Comparison of ENCODE assay signal across 18 mouse cellular contexts in genomic region chr5:27063871-27064270, GRCm38 (mm10).
DNase-seq lines count a peak whose midpoint lies in the region; ATAC-seq lines count a peak whose summit lies in the region.
"Had no signal": no experiment of that assay in that cellular context is flagged by ENCODE, and none has a peak within 500 bp of the region (broad histone marks: within the 10 kb centered on the region; RNA-seq: fewer than 3 reads in every experiment).

No protein-coding gene starts in this region.

- ATAC-seq in kidney, embryonic 14.5 days (ENCODE audit: low FRiP score, low TSS enrichment) = no peak; the same call in 1 of the 2 replicates
- ATAC-seq: forebrain, embryonic 15.5 days had no signal

- H3K4me2 ChIP-seq in kidney, embryonic 14.5 days (replicated peaks; ENCODE audit: low read depth, low read length) = no peak overlapping the region
- H3K4me2 ChIP-seq: embryonic facial prominence, embryonic 12.5 days; forebrain, embryonic 15.5 days; heart, embryonic 12.5 days; hindbrain, embryonic 12.5 days had no signal

- no peak overlapping the region for H3K27ac ChIP-seq in kidney, embryonic 14.5 days (ENCODE audit: low read depth, low read length)
- H3K27ac ChIP-seq: embryonic facial prominence, embryonic 12.5 days; forebrain, embryonic 15.5 days; heart, adult 2 months; hindbrain, embryonic 12.5 days had no signal

- no peaks in the 10 kb centered on the region for H3K9me3 ChIP-seq in kidney, embryonic 14.5 days (ENCODE audit: control insufficient read depth, low read length)
- H3K9me3 ChIP-seq: embryonic facial prominence, embryonic 12.5 days; forebrain, embryonic 15.5 days; heart, embryonic 12.5 days; hindbrain, embryonic 12.5 days had no signal

- H3K9ac ChIP-seq in kidney, embryonic 14.5 days (ENCODE audit: low read depth, low read length) = no peak overlapping the region
- H3K9ac ChIP-seq: embryonic facial prominence, embryonic 12.5 days; forebrain, embryonic 15.5 days; heart, embryonic 12.5 days; hindbrain, embryonic 12.5 days had no signal

- H3K4me3 ChIP-seq in kidney, embryonic 14.5 days (ENCODE audit: low read length) = no peak overlapping the region
- H3K4me3 ChIP-seq: embryonic facial prominence, embryonic 12.5 days; forebrain, embryonic 15.5 days; heart, adult 2 months; heart, embryonic 12.5 days; hindbrain, embryonic 12.5 days had no signal

- 33% methylated on average over 1 of the region's 1 CpGs for WGBS in kidney, embryonic 14.5 days

- H3K36me3 ChIP-seq in kidney, embryonic 14.5 days (ENCODE audit: control insufficient read depth, insufficient read depth, low read length) = no peaks in the 10 kb centered on the region
- H3K36me3 ChIP-seq: embryonic facial prominence, embryonic 12.5 days; forebrain, embryonic 15.5 days; heart, embryonic 12.5 days; hindbrain, embryonic 12.5 days had no signal

- DNase-seq in kidney, adult 11 months = peak; percentile 55
- DNase-seq in kidney, adult 9 months = peak; percentile 64
- peak; percentile 31 for DNase-seq in kidney, postnatal 10 days
- peak; percentile 3 to 18 for DNase-seq in kidney, postnatal 4 days
- no peak for DNase-seq in cerebellum, adult 9-11 months
- DNase-seq in thymus, postnatal 25 days = no peak
- no peak for DNase-seq in lung, postnatal 36 days
- DNase-seq: adrenal gland, postnatal 10 days; cerebellum, adult 11 months; cerebellum, adult 8-10 months; cerebellum, postnatal 25 days; gastrocnemius, postnatal 10 days; heart, adult 2 months had no signal

- no peaks in the 10 kb centered on the region for H3K27me3 ChIP-seq in kidney, embryonic 14.5 days (ENCODE audit: control insufficient read depth, insufficient read depth, low read length)
- H3K27me3 ChIP-seq: embryonic facial prominence, embryonic 12.5 days; forebrain, embryonic 15.5 days; heart, embryonic 12.5 days; hindbrain, embryonic 12.5 days had no signal

- no peaks in the 10 kb centered on the region for H3K4me1 ChIP-seq in kidney, embryonic 14.5 days (ENCODE audit: control insufficient read depth, insufficient read depth, low read length)
- H3K4me1 ChIP-seq: embryonic facial prominence, embryonic 12.5 days; forebrain, embryonic 15.5 days; heart, embryonic 12.5 days had no signal

Comparison
In these comparisons a context has a peak if more than half of its experiments do, and no peak if none do; other contexts are left out.
1. DNase-seq: peak in kidney, adult 11 months (single experiment), kidney, adult 9 months (single experiment), kidney, postnatal 10 days (single experiment) and kidney, postnatal 4 days (2 of 2); none in cerebellum, adult 9-11 months (single experiment), thymus, postnatal 25 days (single experiment) and lung, postnatal 36 days (single experiment).